Mouse (Mus musculus) hematopoietic multipotent progenitor cell, adult 10-12 weeks (in vitro differentiated cells): ENCODE data around the gene Tmem156. TPM values are rescaled to one million over a fixed set of nuclear protein-coding genes. Genes with fewer than 3 reads are reported as not detected.

ENCODE experiments used
- polyA plus RNA-seq: library from polyadenylated mRNA; stranded (reverse); fragments of >175 nt; gene quantifications from 2 replicates; pipeline ENCODE4 v1.2.3, GENCODE M21; 2012; ENCODE audit warnings: low replicate concordance

Tmem156 gene
- 2.5 and 3.3 TPM in 2 replicates for polyA plus RNA-seq

DNA sequence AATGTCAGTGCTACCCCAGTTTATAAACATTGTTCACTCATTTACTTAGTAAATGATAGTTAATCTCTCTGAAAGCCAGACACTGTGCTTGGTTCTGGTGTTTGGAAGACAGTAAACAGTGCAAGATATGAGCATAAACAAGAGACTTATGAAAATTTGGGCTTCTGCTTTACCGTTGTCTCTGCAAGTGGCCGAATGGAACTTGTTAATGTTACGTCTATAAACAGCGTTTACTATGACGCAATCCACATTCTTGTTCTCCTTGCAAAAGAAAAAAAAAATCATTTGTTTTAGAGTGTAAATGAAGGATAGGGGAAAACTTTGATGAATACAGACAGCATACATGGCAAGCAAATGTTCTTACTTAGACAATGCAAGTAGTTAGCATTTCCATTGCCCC lies at the start of gene Tmem156:
Gene Tmem156, minus strand, starts transcription at position 212 of the 400 bp plus-strand sequence.

DNA sequence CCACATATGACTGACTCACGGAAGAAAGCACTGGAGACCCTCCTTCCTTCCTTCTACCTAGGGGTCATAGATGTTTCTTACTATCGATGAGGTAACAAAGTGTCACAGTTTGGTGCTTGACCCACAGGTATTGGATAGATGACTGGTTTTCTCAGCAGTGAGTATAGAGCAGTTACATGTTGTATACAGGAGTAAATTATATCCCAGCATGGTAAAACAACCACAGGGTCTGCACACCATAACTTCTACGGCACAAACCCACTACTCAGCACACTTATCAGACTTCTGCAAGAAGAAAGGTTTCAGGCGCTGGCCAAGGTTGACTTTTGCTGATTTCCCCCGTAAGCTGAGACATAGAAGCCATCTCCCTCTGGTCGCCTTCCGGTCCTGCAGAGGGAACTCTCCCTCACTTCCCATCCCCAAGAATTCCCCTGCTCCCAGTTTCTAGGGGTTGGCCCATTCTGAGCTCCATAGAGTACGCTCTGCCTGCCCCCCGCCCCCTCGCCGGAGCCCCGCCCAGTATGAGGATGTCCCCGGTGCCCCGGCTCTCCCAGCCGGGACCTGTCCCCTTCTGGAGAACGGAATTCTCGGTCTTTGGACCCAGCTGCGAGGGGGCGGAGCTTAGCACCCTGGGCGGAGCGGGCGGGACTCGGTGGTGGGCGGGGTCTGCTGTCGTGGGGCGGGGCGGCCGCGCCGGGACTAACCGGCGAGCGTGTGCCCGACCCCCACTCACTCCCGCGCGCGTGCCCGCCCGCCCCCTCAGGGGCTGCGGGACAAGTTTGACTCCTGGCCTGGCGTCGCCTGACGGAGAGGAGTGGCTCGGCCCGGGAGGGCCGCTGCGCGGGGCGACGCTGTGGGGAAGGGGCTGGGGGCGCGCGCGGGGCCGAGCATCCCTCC lies 15.2 kb upstream of the Tmem156 start, which contains the start of gene Klhl5:
Gene Klhl5, plus strand, starts transcription at position 664 of the 897 bp plus-strand sequence.

Other genes starting within 250 kb of the Tmem156 start
- 6.8 and 19.8 TPM in 2 replicates for gene Tlr1, start 158.6 kb downstream of the Tmem156 start, polyA plus RNA-seq
- 0.88 and 3.1 TPM in 2 replicates for gene Tlr6, start 132.0 kb downstream of the Tmem156 start, polyA plus RNA-seq
- 0.55 and 1.5 TPM in 2 replicates for gene Fam114a1, start 122.1 kb downstream of the Tmem156 start, polyA plus RNA-seq
- 10.5 and 24.0 TPM in 2 replicates for gene Klhl5, start 15.4 kb upstream of the Tmem156 start, polyA plus RNA-seq
- 0.20 and 1.3 TPM in 2 replicates for gene Wdr19, start 107.6 kb upstream of the Tmem156 start, polyA plus RNA-seq
- gene Rfc1, start 243.5 kb upstream of the Tmem156 start, polyA plus RNA-seq, result 1.6 and 13.4 TPM in 2 replicates